9 mouse cellular contexts compared by ENCODE assay signal in genomic region chr11:118196824-118197388, GRCm38 (mm10). TPM values are rescaled to one million over a fixed set of nuclear protein-coding genes. Genes with fewer than 3 reads are reported as not detected.
DNase-seq lines count a peak whose midpoint lies in the region; ATAC-seq lines count a peak whose summit lies in the region.
"Had no signal": no experiment of that assay in that cellular context is flagged by ENCODE, and none has a peak within 500 bp of the region (broad histone marks: within the 10 kb centered on the region; RNA-seq: fewer than 3 reads in every experiment).

No protein-coding gene starts in this region.

- ATAC-seq in neural tube, embryonic 13.5 days (ENCODE audit: low read depth): no peak
- ATAC-seq in liver, embryonic 12.5 days: no peak
- ATAC-seq: Patski had no signal

- H3K4me3 ChIP-seq in hindbrain, embryonic 10.5 days: peak overlapping the region; percentile 4; the same call in 1 of the 2 replicates
- H3K4me3 ChIP-seq in neural tube, embryonic 13.5 days: no peak overlapping the region
- no peak overlapping the region for H3K4me3 ChIP-seq in liver, embryonic 12.5 days

- peak; percentile 60 for DNase-seq in adrenal gland, adult 2 months
- DNase-seq in adrenal gland, adult 18-20 months (ENCODE audit: low spot score in 2 of 2): no peak
- DNase-seq in kidney, postnatal 10 days: peak; percentile 27
- no peak for DNase-seq in kidney, adult 9 months
- no peak for DNase-seq in hindbrain, embryonic 10.5 days (ENCODE audit: low spot score)
- DNase-seq in ovary, postnatal 10 days (ENCODE audit: low spot score): no peak

- peaks cover 86% of the 10 kb centered on the region for H3K4me1 ChIP-seq in hindbrain, embryonic 10.5 days (replicated peaks)
- peaks cover 75% of the 10 kb centered on the region for H3K4me1 ChIP-seq in neural tube, embryonic 13.5 days (replicated peaks)
- peaks cover 46% of the 10 kb centered on the region for H3K4me1 ChIP-seq in liver, embryonic 12.5 days

- H3K36me3 ChIP-seq in hindbrain, embryonic 10.5 days: peaks cover 17% of the 10 kb centered on the region
- H3K36me3 ChIP-seq in neural tube, embryonic 13.5 days: peaks cover 15% of the 10 kb centered on the region
- H3K36me3 ChIP-seq in liver, embryonic 12.5 days: no peaks in the 10 kb centered on the region

- H3K27ac ChIP-seq in hindbrain, embryonic 10.5 days: peak overlapping the region; percentile 91
- H3K27ac ChIP-seq in neural tube, embryonic 13.5 days (replicated peaks): peak overlapping the region; percentile 14; the same call in 1 of the 2 replicates
- H3K27ac ChIP-seq in liver, embryonic 12.5 days: no peak overlapping the region

- peak overlapping the region; percentile 43; the same call in 1 of the 2 replicates for H3K9ac ChIP-seq in neural tube, embryonic 13.5 days
- no peak overlapping the region for H3K9ac ChIP-seq in liver, embryonic 12.5 days

- H3K27me3 ChIP-seq in hindbrain, embryonic 10.5 days (ENCODE audit: insufficient read depth, poor library complexity, severe bottlenecking): no peaks in the 10 kb centered on the region
- no peaks in the 10 kb centered on the region for H3K27me3 ChIP-seq in neural tube, embryonic 13.5 days
- no peaks in the 10 kb centered on the region for H3K27me3 ChIP-seq in liver, embryonic 12.5 days (replicated peaks)
- H3K27me3 ChIP-seq: Patski had no signal

- peak overlapping the region; percentile 1; the same call in 1 of the 2 replicates for H3K4me2 ChIP-seq in neural tube, embryonic 13.5 days
- H3K4me2 ChIP-seq in liver, embryonic 12.5 days: no peak overlapping the region

- 58% methylated on average over 10 of the region's 10 CpGs for WGBS in hindbrain, embryonic 10.5 days
- 41% methylated on average over 10 of the region's 10 CpGs for WGBS in neural tube, embryonic 13.5 days
- 62% methylated on average over 10 of the region's 10 CpGs for WGBS in liver, embryonic 12.5 days (ENCODE audit: insufficient replicate concordance)

- H3K9me3 ChIP-seq in hindbrain, embryonic 10.5 days: no peaks in the 10 kb centered on the region
- no peaks in the 10 kb centered on the region for H3K9me3 ChIP-seq in neural tube, embryonic 13.5 days
- no peaks in the 10 kb centered on the region for H3K9me3 ChIP-seq in liver, embryonic 12.5 days (replicated peaks)

RNA-seq across cellular contexts. Expression of gene Cyth1, which starts 51.5 kb away (rescaled TPM):
- total RNA-seq in adrenal gland, adult 2 months (2021): 10 to 100 TPM; 28.9 to 34.0 TPM
- 13.8 and 16.1 TPM in 2 replicates for polyA plus RNA-seq in adrenal gland, adult 2 months (2012; rRNA removed)
- 10 to 100 TPM; 29.4 to 32.2 TPM for total RNA-seq in adrenal gland, adult 18-20 months (2021)
- 13.9 and 23.0 TPM in 2 replicates for polyA plus RNA-seq in hindbrain, embryonic 10.5 days (2016; fragmentation: Nextera tagmentation; extraction: Ambion mirVana)
- polyA plus RNA-seq in neural tube, embryonic 13.5 days (2015; fragmentation: Nextera tagmentation; extraction: Ambion mirVana): 24.4 and 25.2 TPM in 2 replicates
- 4.7 and 5.4 TPM in 2 replicates for polyA plus RNA-seq in liver, embryonic 12.5 days (2016; fragmentation: Nextera tagmentation; extraction: Ambion mirVana)

Comparison
In these comparisons a context has a peak if more than half of its experiments do, and no peak if none do; other contexts are left out.
1. DNase-seq: peak in adrenal gland, adult 2 months (single experiment) and kidney, postnatal 10 days (single experiment); none in adrenal gland, adult 18-20 months (0 of 2), kidney, adult 9 months (single experiment), hindbrain, embryonic 10.5 days (single experiment) and ovary, postnatal 10 days (single experiment).